Mouse (Mus musculus): ENCODE data around the gene Sun2. TPM values are rescaled to one million over a fixed set of nuclear protein-coding genes. Genes with fewer than 3 reads are reported as not detected.
A peak's percentile ranks its signal among the peaks of the same experiment; 100 is the strongest.

Sun2 gene
- polyA plus RNA-seq, 1 experiment from 2014 or later: 2.2 TPM

GRCm38 (mm10) chr15:79752742-79753419 lies 10.5 kb upstream of the Sun2 start:
- WGBS: 24% methylated on average over 11 of the region's 11 CpGs
- DNase-seq (ENCODE audit: low spot score): peak; percentile 79
- H3K27me3 ChIP-seq (ENCODE audit: low read depth, poor library complexity, severe bottlenecking): no peaks in the 10 kb centered on the region
- no peak overlapping the region for H3K27ac ChIP-seq (replicated peaks)
- H3K9me3 ChIP-seq (replicated peaks): no peaks in the 10 kb centered on the region
- H3K36me3 ChIP-seq: no peaks in the 10 kb centered on the region
- no peak overlapping the region for H3K4me3 ChIP-seq
- peaks cover 21% of the 10 kb centered on the region for H3K4me1 ChIP-seq

GRCm38 (mm10) chr15:79751772-79752171 lies 9.4 kb upstream of the Sun2 start:
- WGBS: 84% methylated on average over 17 of the region's 17 CpGs
- H3K9me3 ChIP-seq (replicated peaks): no peaks in the 10 kb centered on the region
- peaks cover 15% of the 10 kb centered on the region for H3K4me1 ChIP-seq
- H3K4me3 ChIP-seq: no peak overlapping the region
- H3K27me3 ChIP-seq (ENCODE audit: low read depth, poor library complexity, severe bottlenecking): no peaks in the 10 kb centered on the region
- no peak overlapping the region for H3K27ac ChIP-seq (replicated peaks)
- no peaks in the 10 kb centered on the region for H3K36me3 ChIP-seq
- no peak for DNase-seq (ENCODE audit: low spot score)

DNA sequence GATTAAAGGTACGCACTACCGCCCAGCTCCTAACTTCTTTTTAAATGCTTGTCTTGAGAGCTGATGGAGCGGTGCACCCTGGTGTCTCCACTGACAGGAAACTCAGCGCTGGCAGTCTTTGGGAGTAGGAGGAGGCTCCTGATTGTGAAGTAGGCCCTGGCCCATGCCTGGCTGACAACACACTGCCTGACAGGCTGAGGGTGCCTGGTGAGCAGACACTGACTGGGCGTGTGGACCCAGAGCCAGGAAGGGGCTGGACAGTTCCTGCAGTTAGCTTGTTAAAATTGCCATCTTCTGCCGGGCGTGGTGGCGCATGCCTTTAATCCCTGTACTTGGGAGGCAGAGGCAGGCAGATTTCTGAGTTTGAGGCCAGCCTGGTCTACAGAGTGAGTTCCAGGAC lies 7.9 kb upstream of the Sun2 start:
- 91% methylated on average over 8 of the region's 8 CpGs for WGBS
- Histone ChIP-seq H3K4me3 (no peak overlapping the region), H3K27me3 (ENCODE audit: low read depth, poor library complexity, severe bottlenecking) (no peaks in the 10 kb centered on the region), H3K4me1 (peaks cover 4% of the 10 kb centered on the region), H3K9me3 (replicated peaks) (no peaks in the 10 kb centered on the region), H3K27ac (replicated peaks) (no peak overlapping the region), H3K36me3 (no peaks in the 10 kb centered on the region)
- DNase-seq (ENCODE audit: low spot score): no peak

GRCm38 (mm10) chr15:79749162-79749561 lies 6.8 kb upstream of the Sun2 start:
- 92% methylated on average over 7 of the region's 7 CpGs for WGBS
- no peak overlapping the region for H3K4me3 ChIP-seq
- peaks cover 4% of the 10 kb centered on the region for H3K4me1 ChIP-seq
- no peaks in the 10 kb centered on the region; the same call in 1 of the 2 replicates for H3K36me3 ChIP-seq
- no peaks in the 10 kb centered on the region for H3K9me3 ChIP-seq (replicated peaks)
- H3K27ac ChIP-seq (replicated peaks): no peak overlapping the region
- no peaks in the 10 kb centered on the region for H3K27me3 ChIP-seq (ENCODE audit: low read depth, poor library complexity, severe bottlenecking)
- no peak for DNase-seq (ENCODE audit: low spot score)

DNA sequence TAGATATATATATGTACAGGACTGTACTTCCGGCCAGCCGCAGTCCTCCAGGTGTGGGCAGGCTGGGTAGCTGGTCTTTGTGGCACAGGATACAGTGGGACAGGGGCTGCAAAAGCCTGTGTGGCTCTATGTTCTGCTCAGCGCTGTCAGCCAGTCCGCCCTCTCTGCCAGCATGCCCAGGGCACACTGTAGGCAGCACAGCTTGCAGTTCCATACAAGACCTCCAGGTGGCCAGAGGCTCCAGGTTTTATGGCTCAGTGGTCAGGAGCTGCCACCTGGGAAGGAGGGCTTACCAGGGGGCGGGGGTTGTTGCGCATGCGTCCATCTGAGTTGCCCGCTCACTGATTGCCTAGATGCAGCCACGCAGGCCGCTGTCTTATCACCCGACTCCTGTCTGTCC lies 5.7 kb upstream of the Sun2 start:
- 43% methylated on average over 11 of the region's 11 CpGs for WGBS
- no peaks in the 10 kb centered on the region for H3K27me3 ChIP-seq (ENCODE audit: low read depth, poor library complexity, severe bottlenecking)

GRCm38 (mm10) chr15:79745883-79746282 lies 3.5 kb upstream of the Sun2 start:
- Histone ChIP-seq H3K27me3 (ENCODE audit: low read depth, poor library complexity, severe bottlenecking) (no peaks in the 10 kb centered on the region), H3K4me1 (peaks cover 20% of the 10 kb centered on the region), H3K27ac (replicated peaks) (no peak overlapping the region), H3K36me3 (no peaks in the 10 kb centered on the region; the same call in 1 of the 2 replicates), H3K9me3 (replicated peaks) (no peaks in the 10 kb centered on the region), H3K4me3 (no peak overlapping the region)
- 86% methylated on average over 5 of the region's 5 CpGs for whole genome bisulfite sequencing
- no peak for DNase-seq (ENCODE audit: low spot score)

More for the DNA sequence above, 5.7 kb upstream of the Sun2 start:
- H3K4me3 ChIP-seq: no peak overlapping the region
- no peak overlapping the region for H3K27ac ChIP-seq (replicated peaks)
- no peaks in the 10 kb centered on the region; the same call in 1 of the 2 replicates for H3K36me3 ChIP-seq
- peak; percentile 38 for DNase-seq (ENCODE audit: low spot score)
- peaks cover 3% of the 10 kb centered on the region for H3K4me1 ChIP-seq
- no peaks in the 10 kb centered on the region for H3K9me3 ChIP-seq (replicated peaks)

DNA sequence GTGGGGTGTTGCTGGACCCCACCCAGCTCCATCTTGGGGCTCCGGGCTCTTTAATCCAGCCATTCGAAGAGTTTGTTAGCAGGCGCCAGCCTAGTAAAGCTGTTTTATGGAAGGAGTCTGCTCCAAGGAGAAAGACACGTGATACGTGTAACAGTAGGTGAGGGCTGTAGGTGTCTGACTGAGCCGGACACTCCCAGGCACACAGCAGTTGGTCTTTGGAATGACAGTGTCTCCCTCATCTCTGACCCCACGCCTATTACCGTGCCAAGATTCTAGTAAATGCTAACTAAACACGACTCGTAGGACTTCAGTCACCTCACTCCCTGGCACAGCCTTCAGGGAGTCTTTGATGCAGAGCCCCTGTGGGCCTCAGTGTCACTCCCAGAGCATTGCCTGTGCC lies 3.0 kb upstream of the Sun2 start:
- Histone ChIP-seq H3K4me3 (no peak overlapping the region), H3K4me1 (peaks cover 20% of the 10 kb centered on the region), H3K27me3 (ENCODE audit: low read depth, poor library complexity, severe bottlenecking) (no peaks in the 10 kb centered on the region), H3K27ac (replicated peaks) (no peak overlapping the region), H3K36me3 (no peaks in the 10 kb centered on the region; the same call in 1 of the 2 replicates), H3K9me3 (replicated peaks) (no peaks in the 10 kb centered on the region)
- WGBS: 89% methylated on average over 10 of the region's 10 CpGs
- DNase-seq (ENCODE audit: low spot score): no peak

GRCm38 (mm10) chr15:79744742-79745141 lies 2.4 kb upstream of the Sun2 start:
- no peaks in the 10 kb centered on the region for H3K9me3 ChIP-seq (replicated peaks)
- H3K27ac ChIP-seq (replicated peaks): no peak overlapping the region
- peaks cover under 1% of the 10 kb centered on the region; the same call in 1 of the 2 replicates for H3K36me3 ChIP-seq
- no peak overlapping the region for H3K4me3 ChIP-seq
- WGBS: 76% methylated on average over 8 of the region's 8 CpGs
- no peak for DNase-seq (ENCODE audit: low spot score)
- H3K27me3 ChIP-seq (ENCODE audit: low read depth, poor library complexity, severe bottlenecking): no peaks in the 10 kb centered on the region
- H3K4me1 ChIP-seq: peaks cover 21% of the 10 kb centered on the region

- 93% methylated on average over 11 of the region's 11 CpGs for WGBS
- Histone ChIP-seq H3K4me1 (peaks cover 24% of the 10 kb centered on the region), H3K27me3 (ENCODE audit: low read depth, poor library complexity, severe bottlenecking) (no peaks in the 10 kb centered on the region), H3K36me3 (peaks cover 8% of the 10 kb centered on the region), H3K4me3 (no peak overlapping the region), H3K9me3 (replicated peaks) (no peaks in the 10 kb centered on the region), H3K27ac (replicated peaks) (no peak overlapping the region)
- no peak for DNase-seq (ENCODE audit: low spot score)
Observed at GRCm38 (mm10) chr15:79744001-79744400, 1.7 kb upstream of the Sun2 start.

DNA sequence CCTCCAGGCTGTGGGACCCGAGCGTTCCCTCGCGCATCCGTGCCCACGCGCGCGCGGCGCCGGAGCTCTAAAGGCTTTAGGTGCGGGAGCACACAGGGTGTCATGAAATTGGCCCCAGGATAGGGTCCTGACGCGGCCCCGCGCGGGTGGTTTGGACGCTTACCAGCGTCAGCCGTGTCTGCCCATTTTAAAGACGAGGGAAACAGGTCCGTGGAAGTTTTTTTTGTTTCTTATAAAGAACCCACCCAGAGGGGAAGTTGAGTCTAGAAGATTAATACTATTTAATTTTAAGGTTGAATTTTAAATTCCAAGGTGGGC lies 329 bp upstream of the Sun2 start:
- WGBS: under 1% methylated on average over 23 of the region's 23 CpGs
- Histone ChIP-seq H3K27ac (replicated peaks) (peak overlapping the region; percentile 94), H3K27me3 (ENCODE audit: low read depth, poor library complexity, severe bottlenecking) (no peaks in the 10 kb centered on the region)

GRCm38 (mm10) chr15:79741173-79741858 lies 1.0 kb downstream of the Sun2 start:
- H3K27ac ChIP-seq (replicated peaks): peak overlapping the region; percentile 94
- DNase-seq (ENCODE audit: low spot score): no peak
- WGBS: 46% methylated on average over 14 of the region's 14 CpGs

More for the DNA sequence above, 329 bp upstream of the Sun2 start:
- peak overlapping the region; percentile 95 for H3K4me3 ChIP-seq
- peaks cover 21% of the 10 kb centered on the region for H3K36me3 ChIP-seq
- H3K4me1 ChIP-seq: peaks cover 24% of the 10 kb centered on the region
- H3K9me3 ChIP-seq (replicated peaks): no peaks in the 10 kb centered on the region
- no peak for DNase-seq (ENCODE audit: low spot score)

DNA sequence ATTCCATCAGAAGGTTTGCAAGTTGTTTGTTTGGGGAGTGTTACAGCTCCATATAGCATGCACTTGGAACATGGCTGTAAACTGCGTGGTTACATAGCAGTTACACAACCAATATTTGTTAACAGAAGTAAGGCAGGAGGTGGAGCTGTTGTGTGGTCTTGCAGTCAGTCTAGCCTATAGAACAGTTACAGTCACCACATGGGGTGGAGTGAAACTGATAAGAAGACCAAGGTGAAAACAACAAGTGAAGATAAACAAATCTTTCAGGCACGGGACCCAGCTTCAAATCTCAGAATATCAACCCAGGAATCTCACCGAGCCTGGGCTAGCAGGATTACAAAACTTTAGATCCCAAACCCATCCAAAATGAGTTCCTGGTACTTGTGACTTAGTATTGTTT lies 1.6 kb downstream of the Sun2 start:
- 77% methylated on average over 3 of the region's 3 CpGs for WGBS
- H3K36me3 ChIP-seq: peaks cover 38% of the 10 kb centered on the region
- H3K4me3 ChIP-seq: peak overlapping the region; percentile 95; the same call in 1 of the 2 replicates
- H3K27me3 ChIP-seq (ENCODE audit: low read depth, poor library complexity, severe bottlenecking): no peaks in the 10 kb centered on the region
- no peaks in the 10 kb centered on the region for H3K9me3 ChIP-seq (replicated peaks)
- H3K27ac ChIP-seq (replicated peaks): no peak overlapping the region
- peaks cover 24% of the 10 kb centered on the region for H3K4me1 ChIP-seq
- no peak for DNase-seq (ENCODE audit: low spot score)

More at GRCm38 (mm10) chr15:79741173-79741858, 1.0 kb downstream of the Sun2 start:
- Histone ChIP-seq H3K36me3 (peaks cover 35% of the 10 kb centered on the region), H3K4me3 (peak overlapping the region; percentile 95), H3K4me1 (peaks cover 24% of the 10 kb centered on the region), H3K27me3 (ENCODE audit: low read depth, poor library complexity, severe bottlenecking) (no peaks in the 10 kb centered on the region), H3K9me3 (replicated peaks) (no peaks in the 10 kb centered on the region)

- no peak for DNase-seq (ENCODE audit: low spot score)
- Histone ChIP-seq H3K36me3 (peaks cover 86% of the 10 kb centered on the region), H3K4me1 (no peaks in the 10 kb centered on the region), H3K9me3 (replicated peaks) (no peaks in the 10 kb centered on the region), H3K27me3 (ENCODE audit: low read depth, poor library complexity, severe bottlenecking) (no peaks in the 10 kb centered on the region), H3K27ac (replicated peaks) (no peak overlapping the region), H3K4me3 (no peak overlapping the region)
- WGBS: 85% methylated on average over 8 of the region's 8 CpGs
Observed at GRCm38 (mm10) chr15:79734311-79734710, 8.0 kb downstream of the Sun2 start.
